Mouse (Mus musculus) myocyte (in vitro differentiated cells): ENCODE measurements around the gene Nsf.

Experiments used
- CEBPB ChIP-seq: IDR thresholded peaks from 2 replicates; pipeline ENCODE4 v1.6.1; 2011; ENCODE audit warnings: mild to moderate bottlenecking, moderate library complexity; ENCODE audit not compliant: poor library complexity, insufficient read depth, severe bottlenecking
- E2F4 ChIP-seq: IDR thresholded peaks from one replicate; pipeline ENCODE4 v1.6.1; 2011; ENCODE audit warnings: mild to moderate bottlenecking, control low read depth, moderate library complexity; ENCODE audit not compliant: insufficient read depth
- MAX ChIP-seq: IDR thresholded peaks from one replicate; pipeline ENCODE4 v1.6.1; 2011; ENCODE audit warnings: low read depth, mild to moderate bottlenecking, control low read depth
- MYOD1 ChIP-seq, 3 experiments: IDR thresholded peaks; one replicate each; pipeline ENCODE4 v1.6.1; 2011; ENCODE audit warnings: control low read depth in 2 of 3, low read depth in 2 of 3, mild to moderate bottlenecking in 2 of 3, moderate library complexity in 1 of 3; ENCODE audit not compliant: insufficient read length in 2 of 3, control insufficient read depth in 1 of 3
- MYOG ChIP-seq, 3 experiments: IDR thresholded peaks; one replicate each; pipeline ENCODE4 v1.6.1; 2011; ENCODE audit warnings: control low read depth in 2 of 3, low read depth in 2 of 3, mild to moderate bottlenecking in 2 of 3; ENCODE audit not compliant: insufficient read length in 2 of 3, control insufficient read depth in 1 of 3, insufficient read depth in 1 of 3
- POLR2A ChIP-seq: IDR thresholded peaks from one replicate; pipeline ENCODE4 v1.6.1; 2011; ENCODE audit warnings: low read depth, mild to moderate bottlenecking, control low read depth, moderate library complexity; ENCODE audit not compliant: insufficient read length
- POLR2AphosphoS2 ChIP-seq: IDR thresholded peaks from one replicate; pipeline ENCODE4 v1.6.1; 2011; ENCODE audit warnings: low read depth, control low read depth; ENCODE audit not compliant: insufficient read length
- REST ChIP-seq: IDR thresholded peaks from one replicate; pipeline ENCODE4 v1.6.1; 2011; ENCODE audit warnings: mild to moderate bottlenecking, control low read depth, moderate library complexity; ENCODE audit not compliant: insufficient read depth, insufficient read length
- SRF ChIP-seq: IDR thresholded peaks from one replicate; pipeline ENCODE4 v1.6.1; 2011; ENCODE audit warnings: low read depth; ENCODE audit not compliant: control insufficient read depth, insufficient read length
- TCF12 ChIP-seq: IDR thresholded peaks from one replicate; pipeline ENCODE4 v1.6.1; 2011; ENCODE audit warnings: mild to moderate bottlenecking, control low read depth; ENCODE audit not compliant: poor library complexity, insufficient read depth, severe bottlenecking
- TCF3 ChIP-seq: IDR thresholded peaks from one replicate; pipeline ENCODE4 v1.6.1; 2011; ENCODE audit warnings: low read depth, control low read depth; ENCODE audit not compliant: insufficient read length
- USF1 ChIP-seq: IDR thresholded peaks from one replicate; pipeline ENCODE4 v1.6.1; 2011; ENCODE audit warnings: low read depth, mild to moderate bottlenecking, control low read depth, moderate library complexity

DNA sequence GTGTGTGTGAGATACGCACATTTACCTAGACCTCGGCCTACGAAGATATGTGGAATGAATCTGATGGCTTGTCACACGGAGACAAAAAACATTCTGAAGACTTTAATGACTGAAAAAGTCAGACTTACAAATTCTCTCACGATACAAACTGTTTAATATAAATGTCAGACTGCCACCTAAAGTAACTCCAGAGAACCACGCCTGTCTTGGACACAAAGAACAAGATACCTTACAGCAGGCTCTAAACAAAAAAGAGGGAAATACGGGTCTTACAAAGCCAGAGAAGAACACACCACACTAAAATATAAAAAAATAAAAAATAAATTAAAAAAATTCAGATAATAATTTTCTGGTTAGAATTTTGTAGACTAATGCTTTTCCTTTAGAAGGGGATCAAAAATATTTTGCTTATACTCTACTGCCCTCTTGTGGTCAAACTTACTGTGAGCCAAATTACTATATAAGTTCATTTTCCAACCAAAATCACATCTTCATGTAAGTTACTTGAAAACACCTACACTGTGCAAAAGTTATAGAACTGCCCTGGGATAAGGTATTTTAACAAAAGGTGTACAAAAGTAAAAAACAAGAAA, 42.8 kb downstream of the Nsf start:
- no peak for TF ChIP-seq POLR2A
- TF ChIP-seq USF1: no peak
- TF ChIP-seq MAX: no peak
- TF ChIP-seq E2F4: no peak
- TF ChIP-seq TCF12: no peak
- no peak for TF ChIP-seq MYOG (IDR thresholded peaks at IDR 0.05; ENCODE audit: control insufficient read depth in 1 of 3, insufficient read depth in 1 of 3, insufficient read length in 2 of 3, low read depth in 2 of 3)
- TF ChIP-seq CEBPB: no peak
- TF ChIP-seq SRF: no peak
- no peak for TF ChIP-seq POLR2AphosphoS2
- TF ChIP-seq TCF3: no peak
- TF ChIP-seq MYOD1 (IDR thresholded peaks at IDR 0.05; ENCODE audit: control insufficient read depth in 1 of 3, insufficient read length in 2 of 3, low read depth in 2 of 3): no peak
- TF ChIP-seq REST: no peak
